Mouse (Mus musculus) bone marrow macrophage, adult 2 months (primary cell): Measurements from ENCODE around the gene Slc50a1.

Source experiments
- CTCF ChIP-seq: IDR thresholded peaks from 2 replicates; pipeline ENCODE4 v1.5.1; 2012; ENCODE audit warnings: low read depth, mild to moderate bottlenecking, low read length, moderate library complexity
- POLR2A ChIP-seq: IDR thresholded peaks from 2 replicates; pipeline ENCODE4 v1.6.1; 2012; ENCODE audit warnings: mild to moderate bottlenecking, low read depth, low read length, borderline replicate concordance

- TF ChIP-seq CTCF (no peak), POLR2A (no peak)
Observed at GRCm38 (mm10) chr3:89219546-89219945, 50.8 kb downstream of the Slc50a1 start.
